Mouse (Mus musculus) heart, adult 2 months (tissue): Measurements from ENCODE around the gene Gm28042.

ENCODE experiments used
- CTCF ChIP-seq: fragments of 200-600 bp; IDR thresholded peaks from 2 replicates; pipeline ENCODE4 v1.8.1; 2022; ENCODE audit warnings: antibody characterized with exemption, mild to moderate bottlenecking, moderate library complexity
- EP300 ChIP-seq: fragments of 200-500 bp; IDR thresholded peaks from 2 replicates; pipeline ENCODE4 v1.6.1; 2011; ENCODE audit warnings: low read depth, low read length, control low read depth; ENCODE audit not compliant: insufficient read depth
- POLR2A ChIP-seq: fragments of 200-500 bp; IDR thresholded peaks from 2 replicates; pipeline ENCODE4 v1.6.1; 2011; ENCODE audit warnings: mild to moderate bottlenecking, low read depth, low read length, control low read depth; ENCODE audit not compliant: insufficient read depth

DNA sequence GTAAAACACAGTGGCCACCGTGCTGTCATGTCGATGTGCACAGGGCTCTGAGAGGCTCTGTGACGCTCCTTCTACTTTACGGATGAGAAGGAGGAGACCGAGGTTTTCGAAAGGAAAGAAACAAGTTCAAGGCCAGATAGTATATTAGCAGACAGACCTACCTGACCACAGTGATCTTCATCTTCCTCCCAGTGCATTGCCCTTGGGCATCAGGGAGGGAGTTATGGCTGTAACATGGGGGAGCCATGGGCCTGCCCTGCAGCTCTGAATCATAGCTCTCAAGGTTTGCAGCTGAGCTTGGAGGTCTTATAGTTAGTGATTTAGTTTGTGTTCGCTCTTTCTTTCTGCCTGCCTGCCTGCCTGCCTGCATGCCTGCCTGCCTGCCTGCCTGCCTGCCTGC, 20.6 kb upstream of the Gm28042 start:
- TF ChIP-seq EP300 (no peak), CTCF (no peak), POLR2A (no peak)
